Mouse (Mus musculus) megakaryocyte, embryonic 14.5 days (primary cell): Measurements from ENCODE around the gene Rpl31. TPM values are rescaled to one million over a fixed set of nuclear protein-coding genes. Genes with fewer than 3 reads are reported as not detected.
A peak's percentile ranks its signal among the peaks of the same experiment; 100 is the strongest.

ENCODE experiments used
- H3K27me3 ChIP-seq: replicated peaks from 2 replicates; pipeline ENCODE3; 2012; ENCODE audit warnings: inconsistent platforms
- H3K36me3 ChIP-seq: replicated peaks from 2 replicates; pipeline ENCODE3; 2012; ENCODE audit warnings: low read length, inconsistent platforms, mixed read lengths
- H3K4me1 ChIP-seq: 2 replicates; pipeline ENCODE4 v1.6.1; 2012; ENCODE audit warnings: inconsistent platforms
- H3K4me3 ChIP-seq: replicated peaks from 2 replicates; pipeline ENCODE3; 2012; ENCODE audit warnings: moderate library complexity, mild to moderate bottlenecking, inconsistent platforms
- H3K9me3 ChIP-seq: 2 replicates; pipeline ENCODE4 v1.6.1; 2012; ENCODE audit warnings: inconsistent platforms
- FLI1 ChIP-seq: IDR thresholded peaks from 2 replicates; pipeline ENCODE4 v1.6.1; 2012; ENCODE audit warnings: low read length, inconsistent platforms, mixed read lengths
- GATA1 ChIP-seq: IDR thresholded peaks from 3 replicates; pipeline ENCODE4 v1.6.1; 2012; ENCODE audit warnings: mixed read lengths, low read length, inconsistent platforms, borderline replicate concordance
- polyA plus RNA-seq: library from polyadenylated mRNA; stranded (reverse); fragments of >175 nt; gene quantifications from 2 replicates; pipeline ENCODE4 v1.2.3, GENCODE M21; 2012; ENCODE audit warnings: low replicate concordance; ENCODE audit not compliant: insufficient read depth

Gene Rpl31
- polyA plus RNA-seq, 1 experiment = 232 TPM

GRCm38 (mm10) chr1:39376726-39377240 is 9.1 kb downstream of the Rpl31 start:
- H3K27me3 ChIP-seq = peaks cover 7% of the 10 kb centered on the region
- peaks cover 96% of the 10 kb centered on the region for H3K36me3 ChIP-seq
- TF ChIP-seq FLI1 (no peak), GATA1 (no peak)
- peaks cover 31% of the 10 kb centered on the region for H3K4me1 ChIP-seq
- H3K4me3 ChIP-seq = no peak overlapping the region
- H3K9me3 ChIP-seq = no peaks in the 10 kb centered on the region

DNA sequence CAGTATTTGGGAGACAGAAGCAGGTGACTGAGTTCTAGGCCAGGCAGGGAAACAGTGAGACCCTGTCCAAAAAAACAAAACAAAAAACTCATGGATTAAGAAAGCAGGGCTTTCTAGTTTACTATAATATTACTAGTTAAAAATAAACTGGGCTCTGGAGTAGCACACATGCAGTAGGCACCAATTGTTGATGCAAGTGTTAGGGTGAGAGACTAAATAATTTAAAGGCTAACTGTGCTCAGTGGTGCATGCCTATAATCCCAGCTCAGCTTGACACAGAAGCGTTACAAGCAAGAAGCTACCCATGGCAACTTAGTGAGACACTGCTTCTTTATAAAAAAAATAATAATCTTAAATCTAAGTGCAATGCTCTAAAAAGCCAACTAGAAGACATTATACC is 10.9 kb downstream of the Rpl31 start:
- no peak for TF ChIP-seq FLI1
- no peak for TF ChIP-seq GATA1
- Histone ChIP-seq H3K36me3 (peaks cover 93% of the 10 kb centered on the region), H3K4me3 (no peak overlapping the region)

GRCm38 (mm10) chr1:39379021-39379420 is 11.4 kb downstream of the Rpl31 start:
- TF ChIP-seq GATA1 (no peak), FLI1 (no peak)
- Histone ChIP-seq H3K36me3 (peaks cover 93% of the 10 kb centered on the region), H3K9me3 (no peaks in the 10 kb centered on the region), H3K27me3 (peaks cover 7% of the 10 kb centered on the region), H3K4me3 (no peak overlapping the region), H3K4me1 (peaks cover 34% of the 10 kb centered on the region)

More for the DNA sequence above, 10.9 kb downstream of the Rpl31 start:
- H3K27me3 ChIP-seq = peaks cover 7% of the 10 kb centered on the region
- peaks cover 30% of the 10 kb centered on the region for H3K4me1 ChIP-seq
- no peaks in the 10 kb centered on the region for H3K9me3 ChIP-seq

DNA sequence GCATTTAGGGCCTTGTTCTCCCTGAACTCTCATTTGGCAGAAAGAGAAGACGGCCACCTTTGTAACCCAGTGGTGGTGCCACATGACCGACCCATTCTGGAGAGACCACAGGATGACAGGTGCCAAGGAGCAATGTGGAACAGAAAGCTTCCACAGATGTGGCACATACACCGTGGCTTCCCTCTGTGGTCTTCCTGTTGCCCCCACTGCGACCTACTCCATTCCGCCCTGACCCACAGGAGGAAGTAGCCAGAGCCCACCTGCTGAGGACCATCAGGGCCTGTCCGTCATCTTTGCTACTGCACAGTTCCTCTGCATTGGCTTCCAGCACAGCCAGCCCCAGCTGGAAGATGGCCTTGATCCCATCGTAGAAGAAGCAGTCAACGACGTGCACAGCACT is 13.4 kb downstream of the Rpl31 start:
- Histone ChIP-seq H3K4me3 (no peak overlapping the region), H3K4me1 (peaks cover 54% of the 10 kb centered on the region), H3K36me3 (peaks cover 94% of the 10 kb centered on the region), H3K27me3 (peaks cover 10% of the 10 kb centered on the region), H3K9me3 (no peaks in the 10 kb centered on the region)
- TF ChIP-seq FLI1 (no peak), GATA1 (no peak)

GRCm38 (mm10) chr1:39384914-39385313 is 17.3 kb downstream of the Rpl31 start:
- no peaks in the 10 kb centered on the region for H3K9me3 ChIP-seq
- H3K36me3 ChIP-seq = peaks cover 93% of the 10 kb centered on the region
- TF ChIP-seq GATA1 (no peak), FLI1 (no peak)
- H3K4me1 ChIP-seq = peaks cover 64% of the 10 kb centered on the region
- peaks cover 10% of the 10 kb centered on the region for H3K27me3 ChIP-seq
- H3K4me3 ChIP-seq = peak overlapping the region; percentile 50

DNA sequence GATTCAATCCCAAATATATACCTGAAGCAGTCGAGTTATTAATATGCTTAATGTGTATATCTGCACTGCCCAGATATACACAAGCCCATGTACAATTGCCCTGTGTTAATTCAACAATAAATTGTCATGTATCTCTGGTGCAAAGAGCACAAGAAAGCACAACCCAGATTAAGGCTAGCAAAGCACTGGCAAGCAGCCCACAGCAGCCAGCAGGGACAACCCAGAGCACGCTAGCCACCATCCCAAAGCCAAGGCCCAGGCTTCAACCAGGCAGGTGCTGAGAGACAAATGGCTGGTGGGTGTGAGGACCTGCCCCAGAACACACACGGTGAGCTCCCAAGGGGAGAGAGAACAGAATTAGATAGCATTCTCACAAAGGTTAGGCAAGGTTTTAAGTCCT is 18.8 kb downstream of the Rpl31 start:
- no peak for TF ChIP-seq GATA1
- no peak for TF ChIP-seq FLI1
- peaks cover 52% of the 10 kb centered on the region for H3K4me1 ChIP-seq
- no peak overlapping the region for H3K4me3 ChIP-seq
- H3K36me3 ChIP-seq = peaks cover 92% of the 10 kb centered on the region
- H3K27me3 ChIP-seq = peaks cover 11% of the 10 kb centered on the region
- H3K9me3 ChIP-seq = no peaks in the 10 kb centered on the region

- Histone ChIP-seq H3K36me3 (peaks cover 95% of the 10 kb centered on the region), H3K9me3 (no peaks in the 10 kb centered on the region), H3K27me3 (peaks cover 13% of the 10 kb centered on the region), H3K4me3 (no peak overlapping the region), H3K4me1 (peaks cover 59% of the 10 kb centered on the region)
- TF ChIP-seq GATA1 = no peak
- no peak for TF ChIP-seq FLI1
Measured at GRCm38 (mm10) chr1:39387497-39387896, 19.9 kb downstream of the Rpl31 start.

DNA sequence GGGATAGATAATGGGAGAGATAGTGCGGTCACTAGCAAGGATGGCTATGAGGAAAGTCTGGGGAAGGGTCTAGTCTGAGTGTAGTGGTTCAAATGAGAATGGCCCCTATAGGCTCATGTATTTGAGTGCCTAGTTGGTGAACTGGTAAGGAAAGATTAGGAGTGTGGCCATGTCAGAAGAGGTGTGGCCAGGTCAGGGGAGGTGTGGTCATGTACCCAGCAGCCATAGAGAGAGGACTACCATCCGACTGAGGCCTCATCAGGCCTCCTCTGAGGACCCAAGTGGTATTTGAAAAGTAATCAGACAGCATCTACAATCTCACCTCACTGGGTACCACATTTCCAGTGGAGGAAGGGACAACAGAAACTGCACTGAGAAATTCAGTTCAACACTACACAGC is 20.5 kb downstream of the Rpl31 start:
- Histone ChIP-seq H3K4me3 (no peak overlapping the region), H3K36me3 (peaks cover 95% of the 10 kb centered on the region), H3K27me3 (peaks cover 13% of the 10 kb centered on the region), H3K4me1 (peaks cover 62% of the 10 kb centered on the region), H3K9me3 (no peaks in the 10 kb centered on the region)
- no peak for TF ChIP-seq FLI1
- TF ChIP-seq GATA1 = no peak

DNA sequence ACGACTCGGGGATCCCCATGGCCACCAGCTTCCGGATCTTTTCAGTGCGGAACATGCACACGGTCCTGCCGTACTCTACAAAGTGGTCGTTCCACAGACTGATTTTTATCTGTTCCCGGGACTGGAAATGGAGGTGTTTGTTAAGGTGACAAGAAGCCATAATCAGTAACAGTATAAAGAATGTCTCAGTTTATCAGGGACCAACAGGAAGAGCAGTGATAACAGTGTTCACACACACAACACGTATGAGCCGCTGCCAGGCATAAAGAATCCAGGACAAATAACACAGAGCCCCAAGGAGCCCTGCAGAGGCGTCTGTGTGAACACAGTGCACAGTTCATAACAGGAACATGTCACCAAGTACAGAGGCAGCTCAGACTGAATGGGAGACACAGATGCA is 21.7 kb downstream of the Rpl31 start:
- peaks cover 96% of the 10 kb centered on the region for H3K36me3 ChIP-seq

GRCm38 (mm10) chr1:39391652-39392051 is 24.0 kb downstream of the Rpl31 start:
- peaks cover 73% of the 10 kb centered on the region for H3K4me1 ChIP-seq
- H3K36me3 ChIP-seq = peaks cover 92% of the 10 kb centered on the region
- no peak overlapping the region for H3K4me3 ChIP-seq

More for the DNA sequence above, 21.7 kb downstream of the Rpl31 start:
- no peaks in the 10 kb centered on the region for H3K9me3 ChIP-seq
- no peak overlapping the region for H3K4me3 ChIP-seq
- TF ChIP-seq GATA1 (no peak), FLI1 (no peak)
- H3K27me3 ChIP-seq = peaks cover 13% of the 10 kb centered on the region
- H3K4me1 ChIP-seq = peaks cover 67% of the 10 kb centered on the region

DNA sequence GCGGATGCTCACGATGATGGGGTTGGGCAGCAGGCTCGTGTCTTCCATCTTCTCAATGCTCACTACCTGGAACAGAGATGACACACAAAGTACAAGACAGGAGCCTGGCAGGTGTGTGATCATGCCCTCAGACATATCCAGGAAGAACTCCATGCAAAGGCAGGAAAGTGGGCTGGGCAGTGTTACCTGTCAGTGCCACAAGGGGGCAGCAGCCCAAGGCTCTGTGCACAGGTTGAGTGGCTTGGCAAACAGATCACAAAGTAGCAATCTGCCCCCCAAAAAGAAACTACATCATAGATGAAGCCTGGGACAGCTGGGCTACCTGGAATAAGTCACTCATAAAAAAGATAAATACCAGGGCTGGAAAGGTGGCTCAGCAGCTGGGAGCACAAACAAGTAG is 24.5 kb downstream of the Rpl31 start:
- H3K27me3 ChIP-seq = peaks cover 9% of the 10 kb centered on the region
- H3K4me1 ChIP-seq = peaks cover 78% of the 10 kb centered on the region
- H3K9me3 ChIP-seq = peaks cover 8% of the 10 kb centered on the region
- H3K36me3 ChIP-seq = peaks cover 92% of the 10 kb centered on the region
- H3K4me3 ChIP-seq = no peak overlapping the region
- no peak for TF ChIP-seq FLI1
- no peak for TF ChIP-seq GATA1

More at GRCm38 (mm10) chr1:39391652-39392051, 24.0 kb downstream of the Rpl31 start:
- Histone ChIP-seq H3K27me3 (peaks cover 10% of the 10 kb centered on the region), H3K9me3 (peaks cover 2% of the 10 kb centered on the region)
- TF ChIP-seq FLI1 (no peak), GATA1 (no peak)
